Mouse (Mus musculus) retina, adult 2 months (tissue): ENCODE data around the gene Get4.

ENCODE experiments used
- DNase-seq: peaks from one replicate; pipeline ENCODE4 v3.0.0-alpha.2; 2012; ENCODE audit warnings: low read depth, low spot score

The Get4 gene

GRCm38 (mm10) chr5:139283460-139284180 is 31.5 kb downstream of the Get4 start:
- no peak for DNase-seq

- DNase-seq: no peak
These were observed 33.4 kb downstream of the Get4 start for GRCm38 (mm10) chr5:139285383-139286067.

GRCm38 (mm10) chr5:139286142-139286941 is 34.2 kb downstream of the Get4 start:
- DNase-seq: no peak

GRCm38 (mm10) chr5:139287099-139287498 is 35.0 kb downstream of the Get4 start:
- DNase-seq: no peak

GRCm38 (mm10) chr5:139287787-139288186 is 35.7 kb downstream of the Get4 start:
- DNase-seq: no peak

- DNase-seq: no peak
These were observed 36.5 kb downstream of the Get4 start for GRCm38 (mm10) chr5:139288591-139288990.

- DNase-seq: no peak
These were observed 38.5 kb downstream of the Get4 start for GRCm38 (mm10) chr5:139290467-139291259.

GRCm38 (mm10) chr5:139291811-139292560 is 39.9 kb downstream of the Get4 start:
- no peak for DNase-seq

- DNase-seq: no peak
These were observed 42.0 kb downstream of the Get4 start for GRCm38 (mm10) chr5:139294089-139294488.

- no peak for DNase-seq
These were observed 45.0 kb downstream of the Get4 start for GRCm38 (mm10) chr5:139297092-139297491.

- DNase-seq: no peak
These were observed 45.6 kb downstream of the Get4 start for GRCm38 (mm10) chr5:139297745-139298144.

- DNase-seq: no peak
These were observed 50.0 kb downstream of the Get4 start for GRCm38 (mm10) chr5:139302101-139302500.

- DNase-seq: no peak
These were observed 51.5 kb downstream of the Get4 start for GRCm38 (mm10) chr5:139303646-139304061.

- no peak for DNase-seq
These were observed 57.8 kb downstream of the Get4 start for GRCm38 (mm10) chr5:139309946-139310345.

- no peak for DNase-seq
These were observed 58.4 kb downstream of the Get4 start for GRCm38 (mm10) chr5:139310477-139310876.

- DNase-seq: no peak
These were observed 59.7 kb downstream of the Get4 start for GRCm38 (mm10) chr5:139311822-139312221.

GRCm38 (mm10) chr5:139313536-139313935 is 61.4 kb downstream of the Get4 start:
- no peak for DNase-seq

GRCm38 (mm10) chr5:139314941-139315642 is 63.0 kb downstream of the Get4 start:
- DNase-seq: no peak

- DNase-seq: no peak
These were observed 65.0 kb downstream of the Get4 start for GRCm38 (mm10) chr5:139316982-139317675.
